Mouse (Mus musculus): Measurements from ENCODE around the gene Ube2q1. TPM values are rescaled to one million over a fixed set of nuclear protein-coding genes. Genes with fewer than 3 reads are reported as not detected.

Ube2q1 gene
- polyA plus RNA-seq, 1 experiment = 51.7 TPM

DNA sequence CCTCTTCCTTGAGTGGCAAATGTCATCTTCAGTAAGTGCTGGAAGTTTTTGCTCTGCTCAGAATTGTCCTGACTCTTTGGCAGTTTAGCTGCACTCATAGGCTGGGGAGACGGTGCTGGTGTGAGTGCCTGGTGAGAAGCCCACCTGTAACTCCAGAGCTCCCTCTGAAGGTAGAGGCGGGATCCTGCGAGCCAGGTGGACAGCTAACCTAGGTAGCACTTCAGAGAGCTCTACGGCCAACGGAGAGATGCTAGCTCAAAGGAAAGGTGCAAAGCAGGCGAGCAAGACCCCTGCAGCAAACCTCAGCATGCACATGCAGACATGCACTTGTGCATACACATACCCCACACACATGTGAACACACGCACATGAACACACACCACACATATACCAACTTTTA lies 40.6 kb downstream of the Ube2q1 start:
- Histone ChIP-seq H3K4me1 (ENCODE audit: control insufficient read depth, insufficient read depth, low read length) (no peaks in the 10 kb centered on the region), H3K4me3 (ENCODE audit: insufficient read depth, low read length) (no peak overlapping the region), H3K27ac (ENCODE audit: insufficient read depth, low read length) (no peak overlapping the region)
- TF ChIP-seq CTCF (IDR thresholded peaks at IDR 0.05; ENCODE audit: extremely low read depth, insufficient read depth, low read length) = no peak
- no peak for TF ChIP-seq POLR2A (IDR thresholded peaks at IDR 0.05; ENCODE audit: extremely low read depth, insufficient read depth, low read length)

DNA sequence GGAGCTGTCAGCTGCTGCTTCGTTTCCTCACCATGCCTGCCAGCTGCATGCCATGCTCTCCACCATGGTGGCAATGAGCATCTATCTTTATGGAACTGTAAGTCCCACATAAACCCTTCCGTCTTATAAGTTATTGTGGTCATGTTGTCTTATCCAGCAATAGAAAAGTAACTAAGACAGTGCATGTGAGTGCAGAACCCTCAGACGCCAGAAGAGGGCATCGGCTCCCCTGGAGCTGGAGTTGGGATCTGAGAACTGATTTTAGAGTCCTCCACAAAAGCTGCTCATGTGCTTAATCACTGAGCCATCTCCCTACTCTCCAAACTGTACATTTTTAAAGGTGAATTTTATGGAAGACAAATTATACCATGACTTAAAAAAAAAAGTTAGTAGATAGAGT lies 43.6 kb downstream of the Ube2q1 start:
- no peak for TF ChIP-seq POLR2A (IDR thresholded peaks at IDR 0.05; ENCODE audit: extremely low read depth, insufficient read depth, low read length)
- TF ChIP-seq CTCF (IDR thresholded peaks at IDR 0.05; ENCODE audit: extremely low read depth, insufficient read depth, low read length) = peak; percentile 31; the same call in 1 of the 2 replicates
- Histone ChIP-seq H3K4me1 (ENCODE audit: control insufficient read depth, insufficient read depth, low read length) (no peaks in the 10 kb centered on the region), H3K4me3 (ENCODE audit: insufficient read depth, low read length) (no peak overlapping the region), H3K27ac (ENCODE audit: insufficient read depth, low read length) (no peak overlapping the region)

DNA sequence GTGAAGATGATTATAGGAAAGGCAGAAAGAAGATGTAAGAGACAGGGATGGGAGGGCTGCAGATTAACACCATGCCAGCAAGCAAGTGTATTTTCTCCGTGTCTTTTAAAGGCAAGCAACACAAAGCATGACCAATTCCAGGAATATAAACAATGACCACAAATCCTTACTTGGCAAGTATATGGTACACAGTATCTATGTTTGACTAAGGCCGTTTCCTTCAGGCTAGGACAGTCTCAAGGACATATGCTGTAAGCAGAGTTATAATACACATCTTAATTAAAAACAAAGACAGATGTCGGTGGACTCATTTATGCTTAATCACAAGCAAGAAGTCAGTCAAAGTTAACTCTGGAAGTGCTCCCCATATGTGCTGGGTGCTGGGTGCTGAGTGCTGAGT lies 45.2 kb downstream of the Ube2q1 start:
- H3K4me3 ChIP-seq (ENCODE audit: insufficient read depth, low read length) = no peak overlapping the region
- no peaks in the 10 kb centered on the region for H3K4me1 ChIP-seq (ENCODE audit: control insufficient read depth, insufficient read depth, low read length)
- H3K27ac ChIP-seq (ENCODE audit: insufficient read depth, low read length) = no peak overlapping the region
- no peak for TF ChIP-seq POLR2A (IDR thresholded peaks at IDR 0.05; ENCODE audit: extremely low read depth, insufficient read depth, low read length)
- TF ChIP-seq CTCF (IDR thresholded peaks at IDR 0.05; ENCODE audit: extremely low read depth, insufficient read depth, low read length) = no peak

DNA sequence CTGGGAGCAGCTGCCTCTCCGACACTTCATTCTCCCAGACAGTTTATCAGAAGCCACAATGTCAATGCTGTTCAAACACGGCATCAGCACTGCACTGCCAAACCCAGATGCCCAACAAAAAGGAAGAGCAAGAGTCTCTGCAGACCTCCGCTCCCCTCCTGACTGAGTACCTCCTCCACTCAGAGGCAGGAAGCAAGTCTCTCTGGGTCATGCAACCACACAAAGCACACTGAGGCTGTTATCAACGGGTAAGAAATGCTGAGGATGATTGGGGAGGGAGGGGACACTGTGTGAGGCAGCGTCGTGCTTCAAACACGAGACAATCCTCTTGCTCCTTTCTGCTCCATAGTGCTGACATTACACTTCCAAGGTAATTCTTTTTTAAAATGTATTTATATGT lies 46.5 kb downstream of the Ube2q1 start:
- H3K4me3 ChIP-seq (ENCODE audit: insufficient read depth, low read length) = no peak overlapping the region
- TF ChIP-seq CTCF (IDR thresholded peaks at IDR 0.05; ENCODE audit: extremely low read depth, insufficient read depth, low read length) = no peak
- TF ChIP-seq POLR2A (IDR thresholded peaks at IDR 0.05; ENCODE audit: extremely low read depth, insufficient read depth, low read length) = no peak
- H3K4me1 ChIP-seq (ENCODE audit: control insufficient read depth, insufficient read depth, low read length) = no peaks in the 10 kb centered on the region
- no peak overlapping the region for H3K27ac ChIP-seq (ENCODE audit: insufficient read depth, low read length)

DNA sequence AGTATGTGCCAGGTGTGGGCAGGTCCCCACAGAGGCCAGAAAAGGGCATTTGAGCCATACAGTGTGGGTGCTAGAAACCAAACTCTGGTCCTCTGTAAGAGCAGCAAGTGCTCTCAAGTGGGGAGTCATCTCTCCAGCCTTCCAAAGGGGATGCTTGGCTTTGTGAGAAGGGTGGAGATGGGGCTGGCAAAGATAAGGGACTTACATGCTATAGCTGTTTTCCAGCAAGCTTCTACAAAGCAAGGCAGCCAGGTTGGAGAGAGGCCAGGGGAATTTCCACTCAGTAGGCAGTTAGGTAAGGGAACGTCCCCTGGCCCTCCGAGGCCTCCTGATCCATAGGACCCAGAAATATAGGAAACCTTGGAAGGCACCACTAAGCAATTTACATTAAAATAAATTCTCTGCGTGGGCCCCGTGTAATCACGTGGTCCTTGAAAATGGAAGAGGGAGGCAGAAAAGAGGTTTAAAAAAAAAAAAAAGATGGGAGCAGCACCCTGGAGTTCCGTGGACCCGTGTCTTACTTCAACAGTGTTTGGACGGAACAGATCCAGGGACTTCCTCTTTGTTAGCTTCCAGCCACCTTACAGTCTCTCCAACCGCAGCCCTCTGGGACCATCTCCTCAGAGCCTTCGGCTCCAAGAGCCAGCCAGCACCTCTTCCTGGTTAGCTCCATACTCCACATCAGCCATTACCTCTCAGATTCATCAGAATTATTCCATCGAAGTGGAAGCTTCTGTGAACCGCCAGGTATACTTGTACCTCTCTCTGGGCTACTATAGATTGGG lies 47.1 kb downstream of the Ube2q1 start:
- no peaks in the 10 kb centered on the region for H3K4me1 ChIP-seq (ENCODE audit: control insufficient read depth, insufficient read depth, low read length)
- no peak overlapping the region for H3K27ac ChIP-seq (ENCODE audit: insufficient read depth, low read length)
- TF ChIP-seq POLR2A (IDR thresholded peaks at IDR 0.05; ENCODE audit: extremely low read depth, insufficient read depth, low read length) (no peak), CTCF (IDR thresholded peaks at IDR 0.05; ENCODE audit: extremely low read depth, insufficient read depth, low read length) (no peak)
- H3K4me3 ChIP-seq (ENCODE audit: insufficient read depth, low read length) = no peak overlapping the region

DNA sequence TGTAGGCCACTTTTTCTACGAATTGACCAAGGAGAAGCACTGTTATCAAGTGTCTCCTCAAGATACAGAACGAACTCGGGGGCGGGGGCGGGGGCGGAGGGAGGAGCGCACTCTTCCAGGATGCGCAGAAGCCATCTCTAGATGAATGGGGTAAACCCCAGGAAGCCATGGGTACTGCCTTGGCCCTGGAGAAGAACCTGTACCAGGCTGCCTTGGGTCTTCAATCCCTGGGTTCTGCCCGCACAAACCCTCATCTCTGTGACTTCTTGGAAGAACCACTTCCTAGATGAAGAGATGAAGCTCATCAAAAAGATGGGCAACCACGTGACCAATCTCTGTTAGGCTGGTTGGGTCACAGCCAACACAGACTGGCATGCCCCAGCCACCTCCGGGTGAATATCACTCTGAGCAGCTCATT lies 47.7 kb downstream of the Ube2q1 start:
- Histone ChIP-seq H3K27ac (ENCODE audit: insufficient read depth, low read length) (no peak overlapping the region), H3K4me1 (ENCODE audit: control insufficient read depth, insufficient read depth, low read length) (no peaks in the 10 kb centered on the region), H3K4me3 (ENCODE audit: insufficient read depth, low read length) (no peak overlapping the region)
- TF ChIP-seq POLR2A (IDR thresholded peaks at IDR 0.05; ENCODE audit: extremely low read depth, insufficient read depth, low read length) = no peak
- TF ChIP-seq CTCF (IDR thresholded peaks at IDR 0.05; ENCODE audit: extremely low read depth, insufficient read depth, low read length) = no peak

DNA sequence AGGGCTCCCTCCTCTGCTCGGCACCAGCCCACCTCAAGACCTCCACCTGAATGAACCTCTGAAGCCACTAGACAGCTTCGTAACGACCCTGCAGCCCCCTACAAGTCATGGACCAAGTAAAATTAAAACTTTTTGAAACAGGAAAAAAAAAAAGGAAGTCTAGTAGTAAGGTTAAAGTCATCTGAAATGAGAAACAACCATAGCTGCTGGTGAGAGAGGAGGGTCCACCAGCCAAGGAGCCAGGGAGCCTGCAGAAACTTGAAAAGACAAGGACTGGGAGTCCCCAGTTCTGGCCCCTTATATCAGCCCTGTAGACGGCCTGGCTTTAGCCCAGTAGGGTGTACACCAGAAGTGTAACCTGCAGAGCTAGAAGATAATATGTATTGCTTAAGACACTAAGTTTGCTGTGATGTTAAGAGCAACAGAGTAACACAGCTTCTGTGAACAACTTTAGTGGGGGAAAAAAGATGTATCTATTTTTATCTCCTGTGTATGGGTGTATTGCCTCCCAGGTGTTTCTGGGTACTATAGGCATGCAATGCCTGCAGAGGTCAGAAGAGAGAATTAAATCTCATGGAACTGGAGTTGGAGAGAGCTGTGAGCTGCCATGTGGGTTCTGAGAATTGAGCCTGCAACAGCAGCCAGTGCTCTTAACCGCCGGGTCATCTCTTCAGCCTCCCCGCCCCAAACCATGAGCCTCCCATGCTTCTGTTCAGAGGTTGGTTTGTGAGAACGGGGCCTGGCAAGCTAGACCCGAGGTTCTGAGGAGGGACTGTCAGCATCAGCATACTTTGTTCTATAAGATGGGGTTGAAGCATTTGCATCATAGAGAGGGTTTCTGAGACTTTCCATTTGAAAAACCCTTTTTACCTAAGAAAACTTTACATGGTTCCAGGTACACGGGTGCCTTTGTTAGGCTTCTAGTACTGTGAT lies 48.4 kb downstream of the Ube2q1 start:
- H3K4me3 ChIP-seq (ENCODE audit: insufficient read depth, low read length) = no peak overlapping the region
- H3K27ac ChIP-seq (ENCODE audit: insufficient read depth, low read length) = no peak overlapping the region
- no peak for TF ChIP-seq CTCF (IDR thresholded peaks at IDR 0.05; ENCODE audit: extremely low read depth, insufficient read depth, low read length)
- TF ChIP-seq POLR2A (IDR thresholded peaks at IDR 0.05; ENCODE audit: extremely low read depth, insufficient read depth, low read length) = no peak
- no peaks in the 10 kb centered on the region for H3K4me1 ChIP-seq (ENCODE audit: control insufficient read depth, insufficient read depth, low read length)

DNA sequence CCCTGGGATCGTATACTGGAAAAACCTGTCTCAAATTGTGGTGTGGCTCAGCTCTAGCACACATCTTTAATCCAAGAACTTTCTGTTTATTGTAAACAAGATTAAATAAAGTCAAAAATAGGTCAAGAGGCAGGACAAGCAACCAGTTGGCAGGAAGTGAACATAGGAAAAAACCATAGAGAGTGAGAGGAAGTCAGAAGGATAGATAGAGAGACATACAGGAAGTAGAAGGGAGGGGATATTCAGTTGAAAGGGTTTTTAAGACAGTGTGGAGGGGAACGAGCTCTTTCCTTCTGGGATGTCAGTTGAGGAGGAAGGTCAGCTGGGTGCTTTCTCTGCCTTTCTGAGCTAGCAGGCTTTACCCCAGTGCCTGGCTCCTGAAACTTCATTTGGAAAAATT lies 50.2 kb downstream of the Ube2q1 start:
- no peaks in the 10 kb centered on the region for H3K4me1 ChIP-seq (ENCODE audit: control insufficient read depth, insufficient read depth, low read length)
- H3K4me3 ChIP-seq (ENCODE audit: insufficient read depth, low read length) = no peak overlapping the region
- no peak for TF ChIP-seq POLR2A (IDR thresholded peaks at IDR 0.05; ENCODE audit: extremely low read depth, insufficient read depth, low read length)
- TF ChIP-seq CTCF (IDR thresholded peaks at IDR 0.05; ENCODE audit: extremely low read depth, insufficient read depth, low read length) = no peak
- H3K27ac ChIP-seq (ENCODE audit: insufficient read depth, low read length) = no peak overlapping the region

DNA sequence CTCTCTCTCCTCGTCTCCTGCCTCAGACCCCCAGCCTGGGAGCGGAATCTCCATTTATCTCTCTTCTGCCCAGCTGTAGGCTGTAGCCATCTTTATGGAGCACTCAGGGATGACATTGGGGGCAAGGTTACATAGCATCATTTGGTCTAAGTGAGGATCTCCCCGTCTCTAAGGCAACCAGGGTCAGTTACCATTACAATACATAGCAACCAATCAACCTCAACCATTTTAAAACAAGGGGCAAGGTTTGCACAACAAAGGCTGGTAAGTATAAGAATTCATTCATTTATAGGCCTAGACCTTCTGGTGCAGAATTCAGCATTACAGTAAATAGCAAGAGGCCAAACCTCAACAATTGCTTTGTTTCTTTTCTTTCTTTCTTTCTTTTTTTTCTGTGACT lies 52.9 kb downstream of the Ube2q1 start:
- Histone ChIP-seq H3K4me1 (ENCODE audit: control insufficient read depth, insufficient read depth, low read length) (no peaks in the 10 kb centered on the region), H3K4me3 (ENCODE audit: insufficient read depth, low read length) (no peak overlapping the region), H3K27ac (ENCODE audit: insufficient read depth, low read length) (no peak overlapping the region)
- TF ChIP-seq CTCF (IDR thresholded peaks at IDR 0.05; ENCODE audit: extremely low read depth, insufficient read depth, low read length) = no peak
- TF ChIP-seq POLR2A (IDR thresholded peaks at IDR 0.05; ENCODE audit: extremely low read depth, insufficient read depth, low read length) = no peak

All from cortical plate, adult 2 months (tissue).